Mouse (Mus musculus) adrenal gland, adult 10 weeks (tissue): Measurements from ENCODE around the gene Usp2. TPM values are rescaled to one million over a fixed set of nuclear protein-coding genes. Genes with fewer than 3 reads are reported as not detected.

ENCODE experiments used
- polyA plus RNA-seq: library from polyadenylated mRNA; stranded (reverse); fragments of 350-450 nt; fragmentation: Illumina TruSeq; extraction: RNeasy Lipid Tissue Mini Kit (QIAGEN cat#74804); gene quantifications from one replicate; pipeline ENCODE4 v1.2.3, GENCODE M21; 2014; ENCODE audit warnings: low read depth, low replicate concordance

Usp2 gene
- polyA plus RNA-seq = 7.9 TPM

GRCm38 (mm10) chr9:44066785-44067225 is at the start of gene Usp2:
TSS of gene Usp2 (plus strand) at chr9:44067021.

GRCm38 (mm10) chr9:44042836-44043707 is 23.7 kb upstream of the Usp2 start, which contains the start of gene Thy1:
TSS of gene Thy1 (plus strand) at chr9:44043384.

GRCm38 (mm10) chr9:44101490-44101889 is 34.7 kb downstream of the Usp2 start, which contains the start of gene Mfrp:
TSS of gene Mfrp (plus strand) at chr9:44101729.

GRCm38 (mm10) chr9:44107110-44107509 is 40.3 kb downstream of the Usp2 start, which contains the start of gene C1qtnf5:
TSS of gene C1qtnf5 (plus strand) at chr9:44107245.

GRCm38 (mm10) chr9:44113105-44113789 is 46.4 kb downstream of the Usp2 start, which contains the start of the genes Gm49380 and Rnf26:
TSS of gene Gm49380 (minus strand) at chr9:44113500.
TSS of gene Rnf26 (minus strand) at chr9:44113517.

GRCm38 (mm10) chr9:44134101-44134850 is 67.5 kb downstream of the Usp2 start, which contains the start of gene Mcam:
TSS of gene Mcam (plus strand) at chr9:44134469.

Other genes starting within 250 kb of the Usp2 start
- gene Thy1, start 23.6 kb upstream of the Usp2 start, polyA plus RNA-seq = 3.5 TPM
- gene Mfrp, start 34.7 kb downstream of the Usp2 start, polyA plus RNA-seq = not detected
- gene C1qtnf5, start 40.2 kb downstream of the Usp2 start, polyA plus RNA-seq = not detected
- 0.87 TPM for gene Gm49380, start 46.5 kb downstream of the Usp2 start, polyA plus RNA-seq
- gene Rnf26, start 46.5 kb downstream of the Usp2 start, polyA plus RNA-seq = 2.0 TPM
- 10.1 TPM for gene Mcam, start 67.4 kb downstream of the Usp2 start, polyA plus RNA-seq
- gene Cbl, start 167.0 kb downstream of the Usp2 start, polyA plus RNA-seq = 31.5 TPM
- gene Ccdc153, start 173.7 kb downstream of the Usp2 start, polyA plus RNA-seq = not detected
- gene Pdzd3, start 184.4 kb downstream of the Usp2 start, polyA plus RNA-seq = not detected
- 0.35 TPM for gene Nlrx1, start 201.6 kb downstream of the Usp2 start, polyA plus RNA-seq
- gene Abcg4, start 221.6 kb downstream of the Usp2 start, polyA plus RNA-seq = 1.7 TPM
- 17.7 TPM for gene Hinfp, start 238.7 kb downstream of the Usp2 start, polyA plus RNA-seq